Mouse (Mus musculus) intestine, postnatal 0 days (tissue): ENCODE results near the gene Rec8. TPM values are rescaled to one million over a fixed set of nuclear protein-coding genes. Genes with fewer than 3 reads are reported as not detected.

ENCODE experiments used
- ATAC-seq: fragments of 200-750 bp; cut with Nextera tagmentation; 2 replicates; pipeline ENCODE4 v1.8.0; 2017; ENCODE audit warnings: mild to moderate bottlenecking, moderate TSS enrichment, moderate library complexity
- H3K27ac ChIP-seq: fragments of 300-500 bp; sonication (generic); 2 replicates; pipeline ENCODE4 v1.5.1; 2014; ENCODE audit warnings: mild to moderate bottlenecking, low read depth, low read length, moderate library complexity
- H3K27me3 ChIP-seq: fragments of 300-500 bp; sonication (generic); replicated peaks from 2 replicates; pipeline ENCODE4 v1.6.1; 2014; ENCODE audit warnings: low read length, mixed read lengths; ENCODE audit not compliant: control insufficient read depth, insufficient read depth
- H3K36me3 ChIP-seq: fragments of 300-500 bp; sonication (generic); 2 replicates; pipeline ENCODE4 v1.6.1; 2014; ENCODE audit warnings: mild to moderate bottlenecking, moderate library complexity; ENCODE audit not compliant: control insufficient read depth, insufficient read depth
- H3K4me1 ChIP-seq: fragments of 300-500 bp; sonication (generic); replicated peaks from 2 replicates; pipeline ENCODE4 v1.6.1; 2014; ENCODE audit warnings: antibody characterized with exemption, low read length, mixed read lengths; ENCODE audit not compliant: control insufficient read depth, insufficient read depth
- H3K4me2 ChIP-seq: fragments of 300-500 bp; sonication (generic); replicated peaks from 2 replicates; pipeline ENCODE4 v1.6.1; 2014; ENCODE audit warnings: low read depth, mild to moderate bottlenecking, moderate library complexity
- H3K4me3 ChIP-seq: fragments of 300-500 bp; sonication (generic); 2 replicates; pipeline ENCODE4 v1.5.1; 2014; ENCODE audit warnings: low read depth, low read length
- H3K9ac ChIP-seq: fragments of 300-500 bp; sonication (generic); 2 replicates; pipeline ENCODE4 v1.6.1; 2014; ENCODE audit warnings: mild to moderate bottlenecking, low read depth, low read length
- H3K9me3 ChIP-seq: fragments of 300-500 bp; sonication (generic); 2 replicates; pipeline ENCODE4 v1.6.1; 2016; ENCODE audit warnings: mixed run types; ENCODE audit not compliant: control insufficient read depth
- CTCF ChIP-seq: sonication (generic); IDR thresholded peaks from 2 replicates; pipeline ENCODE4 v1.5.1; 2016; ENCODE audit warnings: low read depth, mild to moderate bottlenecking, control low read depth, antibody characterized with exemption, moderate library complexity
- WGBS: fragments of 180-500 bp; shearing (Covaris S2); extraction: QIAGEN DNeasy Blood & Tissue Kit; methylation state at CpG from one replicate; pipeline ENCODE4 v1.1.7; 2014; 5-methylcytosine and 5-hydroxymethylcytosine counted together
- polyA plus RNA-seq: library from polyadenylated mRNA; unstranded; fragments of >200 nt; fragmentation: Nextera tagmentation; extraction: Ambion mirVana; gene quantifications from 2 replicates; pipeline ENCODE4 v1.2.1, GENCODE M21; 2015

The Rec8 gene
- 29.8 and 30.1 TPM in 2 replicates for polyA plus RNA-seq

GRCm38 (mm10) chr14:55617822-55618221 is at the start of gene Rec8:
Gene Rec8, plus strand, starts transcription at chr14:55618037.
- peak; percentile 55 for TF ChIP-seq CTCF
- Histone ChIP-seq H3K27me3 (no peaks in the 10 kb centered on the region), H3K27ac (no peak within 1 kb of the TSS), H3K36me3 (peaks cover 2% of the 10 kb centered on the region; the same call in 1 of the 2 replicates), H3K4me1 (0 out of 2 replicates have a peak, but pooled peaks cover 4% of the 10 kb centered on the region), H3K9ac (peak within 1 kb of the TSS; percentile 40), H3K4me2 (peak within 1 kb of the TSS; percentile 59), H3K4me3 (peak within 1 kb of the TSS; percentile 34), H3K9me3 (no peaks in the 10 kb centered on the region)
- 20% methylated on average over 21 of the region's 21 CpGs for WGBS
- ATAC-seq: peak; percentile 88

DNA sequence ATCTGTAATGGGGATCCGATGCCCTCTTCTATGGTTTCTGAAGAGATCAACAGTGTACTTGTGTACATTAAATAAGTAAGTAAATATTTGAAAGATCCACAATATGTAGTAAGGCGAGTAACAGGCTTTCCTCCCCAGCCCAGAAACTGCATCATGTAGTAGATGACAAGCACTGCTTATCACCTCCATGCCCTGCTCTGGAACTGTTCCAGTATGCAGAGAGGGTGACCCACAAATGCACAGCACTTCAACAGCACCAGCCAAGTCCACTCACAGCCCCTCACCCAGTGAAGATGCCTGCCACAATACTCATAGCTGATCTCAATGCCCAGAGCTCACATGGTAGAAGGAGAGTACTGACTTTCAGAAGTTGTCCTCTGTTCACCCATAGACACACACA is 47.2 kb upstream of the Rec8 start:
- 81% methylated on average over 2 of the region's 2 CpGs for WGBS
- ATAC-seq: no peak

DNA sequence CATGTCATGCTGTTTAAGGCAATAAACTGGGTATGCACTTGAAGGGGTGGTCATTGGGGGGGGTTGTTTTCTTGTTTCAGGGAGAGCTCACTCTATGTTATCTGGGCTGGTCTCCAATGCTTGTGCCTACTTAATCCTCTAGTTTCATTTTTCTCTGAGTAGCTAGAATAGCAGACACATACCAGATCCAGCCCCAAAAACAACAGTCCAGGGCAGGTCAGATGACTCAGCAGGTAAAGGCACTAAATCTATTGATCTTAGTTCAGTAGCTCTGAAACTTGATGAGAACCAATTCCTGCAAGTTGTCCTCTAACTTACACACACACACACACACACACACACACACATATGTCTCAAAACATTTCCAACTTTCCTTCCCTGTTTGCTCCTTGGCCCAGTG is 46.1 kb upstream of the Rec8 start:
- TF ChIP-seq CTCF: no peak
- no peaks in the 10 kb centered on the region for H3K4me1 ChIP-seq
- no peak for ATAC-seq
- no peak overlapping the region for H3K27ac ChIP-seq
- H3K4me3 ChIP-seq: no peak overlapping the region
- no peaks in the 10 kb centered on the region for H3K9me3 ChIP-seq
- H3K9ac ChIP-seq: no peak overlapping the region
- no peak overlapping the region for H3K4me2 ChIP-seq
- H3K36me3 ChIP-seq: peaks cover 33% of the 10 kb centered on the region
- H3K27me3 ChIP-seq: no peaks in the 10 kb centered on the region

More for the DNA sequence above, 47.2 kb upstream of the Rec8 start:
- Histone ChIP-seq H3K4me3 (no peak overlapping the region), H3K27ac (no peak overlapping the region), H3K36me3 (peaks cover 45% of the 10 kb centered on the region), H3K27me3 (no peaks in the 10 kb centered on the region), H3K4me2 (no peak overlapping the region), H3K9me3 (no peaks in the 10 kb centered on the region), H3K9ac (no peak overlapping the region), H3K4me1 (no peaks in the 10 kb centered on the region)
- no peak for TF ChIP-seq CTCF

- H3K27ac ChIP-seq: no peak within 1 kb of the TSS
- TF ChIP-seq CTCF: no peak
Observed at GRCm38 (mm10) chr14:55575302-55575701, 42.5 kb upstream of the Rec8 start, which contains the start of gene Fitm1. Gene Fitm1, plus strand, starts transcription at chr14:55575617.

DNA sequence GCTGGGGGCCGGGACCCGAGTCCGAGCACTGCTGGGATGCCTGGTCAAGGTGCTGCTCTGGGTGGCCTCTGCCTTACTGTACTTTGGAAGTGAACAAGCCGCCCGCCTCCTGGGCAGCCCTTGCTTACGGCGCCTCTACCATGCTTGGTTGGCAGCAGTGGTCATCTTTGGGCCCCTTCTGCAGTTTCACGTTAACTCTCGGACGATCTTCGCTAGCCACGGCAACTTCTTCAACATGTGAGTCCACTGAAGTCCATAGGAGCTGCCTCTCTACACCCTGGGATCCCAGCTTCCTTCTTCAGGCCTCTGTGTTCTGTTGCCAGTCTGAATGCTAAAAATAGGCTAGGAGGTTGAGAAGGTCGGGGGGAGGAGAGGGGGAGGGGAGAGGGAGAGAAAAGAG is 42.1 kb upstream of the Rec8 start:
- no peak overlapping the region for H3K4me2 ChIP-seq
- WGBS: 76% methylated on average over 13 of the region's 13 CpGs

More at GRCm38 (mm10) chr14:55575302-55575701, 42.5 kb upstream of the Rec8 start, which contains the start of gene Fitm1:
- Histone ChIP-seq H3K27me3 (no peaks in the 10 kb centered on the region), H3K4me2 (no peak within 1 kb of the TSS), H3K9me3 (no peaks in the 10 kb centered on the region), H3K36me3 (peaks cover 5% of the 10 kb centered on the region; the same call in 1 of the 2 replicates), H3K4me3 (no peak within 1 kb of the TSS), H3K9ac (no peak within 1 kb of the TSS), H3K4me1 (0 out of 2 replicates have a peak, but pooled peaks cover 4% of the 10 kb centered on the region)
- WGBS: 71% methylated on average over 8 of the region's 8 CpGs
- ATAC-seq: no peak

DNA sequence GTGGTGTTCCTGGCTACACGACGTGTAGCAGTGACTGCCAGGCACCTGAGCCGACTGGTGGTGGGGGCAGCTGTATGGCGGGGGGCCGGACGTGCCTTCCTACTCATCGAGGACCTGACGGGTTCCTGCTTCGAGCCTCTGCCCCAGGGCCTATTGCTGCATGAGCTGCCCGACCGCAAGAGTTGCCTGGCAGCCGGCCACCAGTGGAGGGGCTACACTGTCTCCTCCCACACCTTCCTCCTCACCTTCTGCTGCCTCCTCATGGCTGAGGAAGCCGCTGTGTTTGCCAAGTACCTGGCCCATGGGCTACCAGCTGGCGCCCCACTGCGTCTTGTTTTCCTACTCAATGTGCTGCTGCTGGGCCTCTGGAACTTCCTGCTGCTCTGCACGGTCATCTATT is 41.5 kb upstream of the Rec8 start:
- no peak overlapping the region for H3K9ac ChIP-seq
- WGBS: 77% methylated on average over 16 of the region's 16 CpGs
- H3K4me3 ChIP-seq: no peak overlapping the region
- peaks cover 15% of the 10 kb centered on the region; the same call in 1 of the 2 replicates for H3K36me3 ChIP-seq
- H3K9me3 ChIP-seq: no peaks in the 10 kb centered on the region
- no peak overlapping the region for H3K27ac ChIP-seq
- 0 out of 2 replicates have a peak, but pooled peaks cover 4% of the 10 kb centered on the region for H3K4me1 ChIP-seq
- TF ChIP-seq CTCF: no peak
- H3K27me3 ChIP-seq: no peaks in the 10 kb centered on the region
- no peak overlapping the region for H3K4me2 ChIP-seq
- ATAC-seq: no peak

More for the DNA sequence above, 42.1 kb upstream of the Rec8 start:
- Histone ChIP-seq H3K9ac (no peak overlapping the region), H3K9me3 (no peaks in the 10 kb centered on the region), H3K36me3 (peaks cover 8% of the 10 kb centered on the region; the same call in 1 of the 2 replicates), H3K27me3 (no peaks in the 10 kb centered on the region), H3K4me1 (0 out of 2 replicates have a peak, but pooled peaks cover 4% of the 10 kb centered on the region), H3K27ac (no peak overlapping the region), H3K4me3 (no peak overlapping the region)
- ATAC-seq: no peak
- no peak for TF ChIP-seq CTCF
